Mouse (Mus musculus) heart, postnatal 0 days (tissue): ENCODE measurements at regions not wholly inside any gene's neighbourhood (a gene's known extent, or its start where the extent isn't known, plus 50 kb on each side); places are given as distances from the start of the nearest gene placed in this dataset.

ENCODE experiments used
- ATAC-seq: fragments of 200-750 bp; cut with Nextera tagmentation; 2 replicates; pipeline ENCODE4 v1.8.0; 2017; ENCODE audit warnings: low read depth, moderate number of reproducible peaks, moderate library complexity; ENCODE audit not compliant: insufficient read depth
- DNase-seq: peaks from one replicate; pipeline ENCODE4 v3.0.0-alpha.2; 2016; ENCODE audit warnings: low spot score
- H3K27ac ChIP-seq: fragments of 300-500 bp; sonication (generic); 2 replicates; pipeline ENCODE4 v1.5.1; 2014; ENCODE audit warnings: low read depth, mild to moderate bottlenecking
- H3K27me3 ChIP-seq: fragments of 300-500 bp; sonication (generic); 2 replicates; pipeline ENCODE4 v1.6.1; 2014; ENCODE audit warnings: low read length, mixed read lengths; ENCODE audit not compliant: control insufficient read depth, insufficient read depth
- H3K36me3 ChIP-seq: fragments of 300-500 bp; sonication (generic); replicated peaks from 2 replicates; pipeline ENCODE4 v1.6.1; 2014; ENCODE audit warnings: low read length, mixed read lengths; ENCODE audit not compliant: control insufficient read depth, insufficient read depth
- H3K4me1 ChIP-seq: fragments of 300-500 bp; sonication (generic); 2 replicates; pipeline ENCODE4 v1.6.1; 2014; ENCODE audit warnings: antibody characterized with exemption; ENCODE audit not compliant: control insufficient read depth, insufficient read depth
- H3K4me2 ChIP-seq: fragments of 300-500 bp; sonication (generic); 2 replicates; pipeline ENCODE4 v1.6.1; 2014; ENCODE audit warnings: low read depth, mild to moderate bottlenecking, low read length, moderate library complexity
- H3K4me3 ChIP-seq: fragments of 300-500 bp; sonication (generic); 2 replicates; pipeline ENCODE4 v1.5.1; 2014; ENCODE audit warnings: low read depth, low read length
- H3K9ac ChIP-seq: fragments of 300-500 bp; sonication (generic); replicated peaks from 2 replicates; pipeline ENCODE4 v1.6.1; 2014; ENCODE audit warnings: low read depth, low read length, mixed read lengths
- H3K9me3 ChIP-seq: fragments of 300-500 bp; sonication (generic); replicated peaks from 2 replicates; pipeline ENCODE4 v1.6.1; 2016; ENCODE audit warnings: low read length; ENCODE audit not compliant: control insufficient read depth
- CTCF ChIP-seq: IDR thresholded peaks from 2 replicates; pipeline ENCODE4 v1.5.1; 2016; ENCODE audit warnings: antibody characterized with exemption, control low read depth, low read depth
- EP300 ChIP-seq: IDR thresholded peaks from 2 replicates; pipeline ENCODE4 v1.6.1; 2016; ENCODE audit warnings: antibody characterized with exemption, low read depth
- WGBS: fragments of 180-500 bp; shearing (Covaris S2); extraction: QIAGEN DNeasy Blood & Tissue Kit; methylation state at CpG from one replicate; pipeline ENCODE4 v1.1.7; 2014; 5-methylcytosine and 5-hydroxymethylcytosine counted together

- Histone ChIP-seq H3K27ac (no peak overlapping the region), H3K9ac (no peak overlapping the region), H3K4me1 (no peaks in the 10 kb centered on the region), H3K4me2 (no peak overlapping the region), H3K36me3 (no peaks in the 10 kb centered on the region), H3K9me3 (no peaks in the 10 kb centered on the region), H3K27me3 (no peaks in the 10 kb centered on the region), H3K4me3 (no peak overlapping the region)
- DNase-seq (no peak), ATAC-seq (no peak)
- WGBS, result 60% methylated on average over 9 of the region's 9 CpGs
- TF ChIP-seq EP300 (no peak), CTCF (no peak)
Measured at GRCm38 (mm10) chr1:72038518-72038917, 173.6 kb downstream of the Mreg start.

GRCm38 (mm10) chr1:72036600-72036999 is 175.5 kb downstream of the Mreg start:
- TF ChIP-seq CTCF, result no peak
- TF ChIP-seq EP300, result no peak
- H3K9me3 ChIP-seq, result no peaks in the 10 kb centered on the region

DNA sequence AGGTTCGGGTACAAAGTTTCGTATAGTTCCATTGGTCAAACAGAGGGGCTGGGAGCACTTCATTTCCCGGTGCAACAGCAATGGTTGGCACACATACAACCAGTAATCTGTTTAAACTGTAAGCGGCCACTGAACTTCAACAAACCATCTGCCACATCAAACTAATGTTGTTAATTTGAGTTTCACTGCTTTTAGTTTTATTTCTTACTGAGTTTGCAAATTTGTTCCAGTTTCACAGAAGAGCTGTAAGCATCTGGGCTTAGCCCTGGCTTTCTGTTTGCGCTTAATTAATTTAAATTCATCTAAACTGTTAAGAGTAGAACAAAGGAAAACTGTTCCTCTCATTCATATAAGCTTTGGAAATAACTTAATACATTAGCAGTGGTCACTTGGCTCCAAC is 176.0 kb downstream of the Mreg start:
- Histone ChIP-seq H3K27ac (no peak overlapping the region), H3K9me3 (no peaks in the 10 kb centered on the region), H3K36me3 (no peaks in the 10 kb centered on the region), H3K9ac (no peak overlapping the region), H3K4me3 (no peak overlapping the region), H3K27me3 (no peaks in the 10 kb centered on the region), H3K4me2 (no peak overlapping the region), H3K4me1 (no peaks in the 10 kb centered on the region)
- no peak for ATAC-seq
- no peak for DNase-seq
- WGBS, result 78% methylated on average over 5 of the region's 5 CpGs
- no peak for TF ChIP-seq CTCF
- TF ChIP-seq EP300, result no peak

More at GRCm38 (mm10) chr1:72036600-72036999, 175.5 kb downstream of the Mreg start:
- DNase-seq, result no peak
- ATAC-seq, result no peak
- H3K27ac ChIP-seq, result no peak overlapping the region
- no peak overlapping the region for H3K4me2 ChIP-seq
- H3K4me1 ChIP-seq, result no peaks in the 10 kb centered on the region
- no peaks in the 10 kb centered on the region for H3K27me3 ChIP-seq
- 31% methylated on average over 5 of the region's 5 CpGs for WGBS
- no peak overlapping the region for H3K9ac ChIP-seq
- no peak overlapping the region for H3K4me3 ChIP-seq
- H3K36me3 ChIP-seq, result no peaks in the 10 kb centered on the region

GRCm38 (mm10) chr1:72033941-72034340 is 178.2 kb downstream of the Mreg start:
- DNase-seq, result no peak
- H3K9ac ChIP-seq, result no peak overlapping the region
- WGBS, result 79% methylated on average over 2 of the region's 2 CpGs
- no peaks in the 10 kb centered on the region for H3K9me3 ChIP-seq
- no peak overlapping the region for H3K4me2 ChIP-seq
- H3K4me3 ChIP-seq, result no peak overlapping the region
- H3K27ac ChIP-seq, result no peak overlapping the region
- H3K36me3 ChIP-seq, result no peaks in the 10 kb centered on the region
- H3K27me3 ChIP-seq, result no peaks in the 10 kb centered on the region
- ATAC-seq, result no peak
- no peaks in the 10 kb centered on the region for H3K4me1 ChIP-seq
- TF ChIP-seq EP300 (no peak), CTCF (no peak)

DNA sequence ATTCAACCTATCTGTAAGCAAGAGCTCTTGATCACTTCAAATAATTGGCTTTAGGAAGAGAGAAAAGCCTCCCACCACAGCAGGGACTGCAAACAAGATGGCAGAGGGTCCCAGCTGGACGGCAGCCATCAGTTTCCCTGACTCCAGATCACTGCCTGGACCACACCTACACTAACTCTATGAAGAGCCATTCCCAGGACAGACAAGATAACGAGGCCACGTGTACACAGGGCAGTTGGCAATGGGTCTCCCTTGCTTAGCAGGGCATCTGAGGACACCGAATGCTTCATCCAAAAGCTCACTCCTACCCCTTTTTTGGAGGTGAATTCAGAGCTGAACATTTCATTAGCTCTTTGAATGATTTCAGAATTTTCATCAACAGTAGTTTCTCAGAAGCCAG is 179.9 kb downstream of the Mreg start:
- H3K4me3 ChIP-seq, result no peak overlapping the region
- ATAC-seq (no peak), DNase-seq (no peak)

GRCm38 (mm10) chr1:72030763-72031405 is 181.2 kb downstream of the Mreg start:
- no peak overlapping the region for H3K27ac ChIP-seq
- 63% methylated on average over 8 of the region's 8 CpGs for WGBS

More for the DNA sequence above, 179.9 kb downstream of the Mreg start:
- H3K4me1 ChIP-seq, result no peaks in the 10 kb centered on the region
- no peak for TF ChIP-seq CTCF
- no peak for TF ChIP-seq EP300
- no peaks in the 10 kb centered on the region for H3K27me3 ChIP-seq
- 61% methylated on average over 4 of the region's 4 CpGs for WGBS
- no peaks in the 10 kb centered on the region for H3K9me3 ChIP-seq
- no peak overlapping the region for H3K9ac ChIP-seq
- H3K27ac ChIP-seq, result no peak overlapping the region
- H3K36me3 ChIP-seq, result no peaks in the 10 kb centered on the region
- H3K4me2 ChIP-seq, result no peak overlapping the region

More at GRCm38 (mm10) chr1:72030763-72031405, 181.2 kb downstream of the Mreg start:
- no peak overlapping the region for H3K4me2 ChIP-seq
- H3K36me3 ChIP-seq, result no peaks in the 10 kb centered on the region
- H3K4me3 ChIP-seq, result no peak overlapping the region
- H3K9me3 ChIP-seq, result no peaks in the 10 kb centered on the region
- H3K4me1 ChIP-seq, result no peaks in the 10 kb centered on the region
- no peaks in the 10 kb centered on the region for H3K27me3 ChIP-seq
- no peak for TF ChIP-seq EP300
- TF ChIP-seq CTCF, result no peak
- ATAC-seq, result no peak
- H3K9ac ChIP-seq, result no peak overlapping the region
- DNase-seq, result no peak
